Mouse (Mus musculus) ES-Bruce4 (cell line): Measurements from ENCODE around the gene Abcb5.

Experiments
- CTCF ChIP-seq: IDR thresholded peaks from one replicate; pipeline ENCODE4 v1.8.1; 2011; ENCODE audit warnings: low read depth, low read length
- EP300 ChIP-seq: IDR thresholded peaks from 2 replicates; pipeline ENCODE4 v1.6.1; 2011; ENCODE audit warnings: low read depth, low read length; ENCODE audit not compliant: insufficient read depth
- POLR2A ChIP-seq: IDR thresholded peaks from one replicate; pipeline ENCODE4 v1.8.1; 2011; ENCODE audit warnings: low read length; ENCODE audit not compliant: insufficient read depth

- TF ChIP-seq CTCF: no peak
- no peak for TF ChIP-seq POLR2A
- no peak for TF ChIP-seq EP300
Observed at GRCm38 (mm10) chr12:118837361-118837760, 128.9 kb downstream of the Abcb5 start.
